Mouse (Mus musculus): ENCODE results near the gene Dock6.
A peak's percentile ranks its signal among the peaks of the same experiment; 100 is the strongest.

Gene Dock6

GRCm38 (mm10) chr9:21852128-21853091 is at the start of gene Dock6:
Gene Dock6, minus strand, starts transcription at chr9:21852635.
- DNase-seq: peak; percentile 99

GRCm38 (mm10) chr9:21901223-21901820 is 48.9 kb upstream of the Dock6 start:
- peak; percentile 96 for DNase-seq

GRCm38 (mm10) chr9:21889229-21889628 is 36.8 kb upstream of the Dock6 start:
- no peak for DNase-seq

GRCm38 (mm10) chr9:21876601-21877000 is 24.2 kb upstream of the Dock6 start:
- no peak for DNase-seq

- DNase-seq: no peak
Measured at GRCm38 (mm10) chr9:21872204-21872603, 19.8 kb upstream of the Dock6 start.

- DNase-seq: no peak
Measured at GRCm38 (mm10) chr9:21870879-21871524, 18.6 kb upstream of the Dock6 start.

GRCm38 (mm10) chr9:21869290-21869689 is 16.9 kb upstream of the Dock6 start:
- peak; percentile 96 for DNase-seq

- DNase-seq: no peak
Measured at GRCm38 (mm10) chr9:21867726-21868125, 15.3 kb upstream of the Dock6 start.

- peak; percentile 98 for DNase-seq
Measured at GRCm38 (mm10) chr9:21866641-21867040, 14.2 kb upstream of the Dock6 start.

GRCm38 (mm10) chr9:21865673-21866398 is 13.4 kb upstream of the Dock6 start:
- peak; percentile 60 for DNase-seq

- DNase-seq: no peak
Measured at GRCm38 (mm10) chr9:21862181-21862580, 9.7 kb upstream of the Dock6 start.

GRCm38 (mm10) chr9:21860349-21860748 is 7.9 kb upstream of the Dock6 start:
- peak; percentile 60 for DNase-seq

- peak; percentile 9 for DNase-seq
Measured at GRCm38 (mm10) chr9:21859606-21860005, 7.2 kb upstream of the Dock6 start.

- DNase-seq: peak; percentile 99
Measured at GRCm38 (mm10) chr9:21858084-21858483, 5.6 kb upstream of the Dock6 start.

- DNase-seq: no peak
Measured at GRCm38 (mm10) chr9:21857501-21857900, 5.1 kb upstream of the Dock6 start.

- peak; percentile 93 for DNase-seq
Measured at GRCm38 (mm10) chr9:21854894-21855293, 2.5 kb upstream of the Dock6 start.

GRCm38 (mm10) chr9:21853961-21854360 is 1.5 kb upstream of the Dock6 start:
- no peak for DNase-seq

GRCm38 (mm10) chr9:21851084-21851483 is 1.4 kb downstream of the Dock6 start:
- DNase-seq: peak; percentile 92

GRCm38 (mm10) chr9:21849691-21850677 is 2.5 kb downstream of the Dock6 start:
- DNase-seq: peak; percentile 92

GRCm38 (mm10) chr9:21847926-21848325 is 4.5 kb downstream of the Dock6 start:
- no peak for DNase-seq

- DNase-seq: peak; percentile 95
Measured at GRCm38 (mm10) chr9:21847425-21847824, 5.0 kb downstream of the Dock6 start.
